Comparison of ENCODE assay signal across 16 mouse cellular contexts in genomic region chr19:25612806-25613295, GRCm38 (mm10). TPM values are rescaled to one million over a fixed set of nuclear protein-coding genes. Genes with fewer than 3 reads are reported as not detected.
"Had no signal": no experiment of that assay in that cellular context is flagged by ENCODE, and none has a peak within 500 bp of the region (broad histone marks: within the 10 kb centered on the region; RNA-seq: fewer than 3 reads in every experiment).

No protein-coding gene starts in this region.

- ATAC-seq: midbrain, embryonic 13.5 days had no signal

- H3K36me3 ChIP-seq: liver, embryonic 15.5 days; midbrain, embryonic 13.5 days had no signal

- H3K4me3 ChIP-seq: liver, embryonic 15.5 days had no signal

- H3K9ac ChIP-seq: liver, embryonic 15.5 days; lung, embryonic 14.5 days; midbrain, embryonic 13.5 days had no signal

- H3K4me2 ChIP-seq: liver, embryonic 11.5 days; liver, embryonic 15.5 days; lung, embryonic 14.5 days had no signal

- DNase-seq: kidney, adult 8-10 months; kidney, postnatal 25 days; lung, embryonic 14.5 days; lung, postnatal 10 days; lung, postnatal 4 days; right cerebral cortex, adult 18-20 months; right cerebral cortex, postnatal 25 days; thymus, postnatal 4 days had no signal

- H3K27ac ChIP-seq: liver, embryonic 15.5 days; midbrain, embryonic 13.5 days; stomach, postnatal 0 days had no signal

- H3K9me3 ChIP-seq: liver, embryonic 15.5 days; midbrain, embryonic 13.5 days had no signal

RNA-seq across cellular contexts. Expression of gene Dmrt3, which starts 2.8 kb away (rescaled TPM):
- total RNA-seq: left cerebral cortex, adult 8-10 months; left cerebral cortex, postnatal 36 days; megakaryocyte, adult 5-6 weeks had no signal
- polyA plus RNA-seq: kidney, embryonic 16.5 days; liver, embryonic 15.5 days had no signal

RNA-seq across cellular contexts. Expression of gene Dmrt2, which starts 59.4 kb away (rescaled TPM):
- total RNA-seq: megakaryocyte, adult 5-6 weeks had no signal
